In the genomic region with DNA sequence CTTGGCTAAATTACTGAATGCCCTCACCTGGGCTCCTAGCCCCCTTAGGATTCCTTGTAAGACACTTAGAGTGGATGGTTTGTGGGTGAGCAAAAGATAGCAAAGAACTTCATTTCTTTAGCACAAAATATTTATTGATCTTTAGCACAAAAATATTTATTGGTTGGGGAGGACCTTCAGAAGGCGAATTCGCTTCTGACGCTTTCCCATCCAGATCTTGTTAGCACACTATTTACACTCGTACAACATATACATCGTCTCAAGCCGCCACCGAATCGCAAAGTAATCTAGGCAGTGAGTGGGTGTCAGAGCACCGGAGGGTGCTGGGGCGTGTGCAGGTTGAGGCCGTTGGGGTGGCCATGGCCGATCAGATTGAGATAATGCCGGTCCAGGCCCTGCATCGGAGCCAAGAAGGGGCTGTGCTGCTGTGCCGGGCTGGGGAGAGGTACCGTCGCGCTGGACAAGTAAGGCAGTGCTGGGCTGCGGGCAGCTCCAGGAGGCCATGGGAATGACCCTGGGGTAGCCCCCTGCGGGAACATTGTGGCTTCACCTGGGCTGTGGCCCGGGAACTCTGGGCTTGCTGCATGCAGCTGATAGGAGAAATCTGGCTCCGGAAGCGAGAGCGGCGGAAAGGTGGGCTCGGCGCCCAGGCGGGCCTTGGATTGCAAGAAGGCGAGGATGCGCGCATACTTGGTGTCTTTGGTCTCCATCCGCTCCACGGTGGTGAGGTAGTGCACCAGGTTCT, we compare ENCODE assay signal across 11 mouse cellular contexts. TPM values are rescaled to one million over a fixed set of nuclear protein-coding genes. Genes with fewer than 3 reads are reported as not detected.
DNase-seq lines count a peak whose midpoint lies in the region; ATAC-seq and TF ChIP-seq lines count a peak whose summit lies in the region.
"Had no signal": no experiment of that assay in that cellular context is flagged by ENCODE, and none has a peak within 500 bp of the region (broad histone marks: within the 10 kb centered on the region; RNA-seq: fewer than 3 reads in every experiment).

No protein-coding gene starts in this region.

- DNase-seq in heart, embryonic 10.5 days (ENCODE audit: low spot score): no peak
- no peak for DNase-seq in heart, postnatal 25 days (ENCODE audit: low spot score)
- DNase-seq in R1 (ENCODE audit: low read depth, low spot score): peak; percentile 22
- DNase-seq in forebrain, postnatal 0 days: peak; percentile 46
- DNase-seq in midbrain, embryonic 11.5 days (ENCODE audit: low spot score, missing footprints): peak; percentile 93
- DNase-seq in B cell, adult 2 months: no peak
- no peak for DNase-seq in retina, postnatal 1 day

- no peaks in the 10 kb centered on the region for H3K9me3 ChIP-seq in heart, embryonic 10.5 days
- no peaks in the 10 kb centered on the region for H3K9me3 ChIP-seq in forebrain, postnatal 0 days (ENCODE audit: low read length)
- H3K9me3 ChIP-seq in midbrain, embryonic 11.5 days (ENCODE audit: control insufficient read depth, low read length): no peaks in the 10 kb centered on the region
- H3K9me3 ChIP-seq: liver, embryonic 15.5 days had no signal

- ATAC-seq in forebrain, postnatal 0 days: no peak
- no peak for ATAC-seq in midbrain, embryonic 11.5 days (ENCODE audit: low FRiP score)
- no peak for ATAC-seq in frontal cortex, adult (ENCODE audit: low TSS enrichment)

- peaks cover 94% of the 10 kb centered on the region for H3K27me3 ChIP-seq in heart, embryonic 10.5 days (ENCODE audit: insufficient read depth, poor library complexity, severe bottlenecking)
- H3K27me3 ChIP-seq in forebrain, postnatal 0 days (ENCODE audit: insufficient read depth, low read length): peaks cover 65% of the 10 kb centered on the region
- H3K27me3 ChIP-seq in midbrain, embryonic 11.5 days (ENCODE audit: control insufficient read depth, insufficient read depth, low read length): peaks cover 73% of the 10 kb centered on the region

- H3K4me3 ChIP-seq in heart, embryonic 10.5 days: peak overlapping the region; percentile 43
- H3K4me3 ChIP-seq in forebrain, postnatal 0 days (ENCODE audit: low read depth, low read length): peak overlapping the region; percentile 28
- peak overlapping the region; percentile 28 for H3K4me3 ChIP-seq in midbrain, embryonic 11.5 days (ENCODE audit: low read depth, low read length)
- H3K4me3 ChIP-seq: liver, embryonic 15.5 days had no signal

- no peak for TF ChIP-seq CTCF in forebrain, postnatal 0 days (IDR thresholded peaks at IDR 0.05; ENCODE audit: low read depth)

- H3K27ac ChIP-seq in heart, embryonic 10.5 days: no peak overlapping the region
- H3K27ac ChIP-seq in forebrain, postnatal 0 days (ENCODE audit: low read depth, low read length): no peak overlapping the region
- no peak overlapping the region for H3K27ac ChIP-seq in midbrain, embryonic 11.5 days (ENCODE audit: low read depth, low read length)
- H3K27ac ChIP-seq: liver, embryonic 15.5 days had no signal

- no peaks in the 10 kb centered on the region for H3K36me3 ChIP-seq in heart, embryonic 10.5 days
- no peaks in the 10 kb centered on the region for H3K36me3 ChIP-seq in forebrain, postnatal 0 days (ENCODE audit: insufficient read depth)
- no peaks in the 10 kb centered on the region for H3K36me3 ChIP-seq in midbrain, embryonic 11.5 days (ENCODE audit: control insufficient read depth, insufficient read depth, low read length)
- H3K36me3 ChIP-seq: liver, embryonic 15.5 days had no signal

- no peak overlapping the region; the same call in 1 of the 2 replicates for H3K9ac ChIP-seq in forebrain, postnatal 0 days
- H3K9ac ChIP-seq in midbrain, embryonic 11.5 days (ENCODE audit: low read length): peak overlapping the region; percentile 44
- H3K9ac ChIP-seq: liver, embryonic 15.5 days had no signal

- intact Hi-C loops in heart, postnatal 25 days (cut with DNase I): no loop called here

- WGBS in heart, embryonic 10.5 days: 2% methylated on average over 33 of the region's 33 CpGs
- 4% methylated on average over 33 of the region's 33 CpGs for WGBS in forebrain, postnatal 0 days
- 2% methylated on average over 33 of the region's 33 CpGs for WGBS in midbrain, embryonic 11.5 days

- peaks cover 26% of the 10 kb centered on the region for H3K4me1 ChIP-seq in heart, embryonic 10.5 days
- 0 out of 2 replicates have a peak, but pooled peaks cover 4% of the 10 kb centered on the region for H3K4me1 ChIP-seq in forebrain, postnatal 0 days (ENCODE audit: insufficient read depth)
- H3K4me1 ChIP-seq in midbrain, embryonic 11.5 days (ENCODE audit: control insufficient read depth, insufficient read depth, low read length): peaks cover 17% of the 10 kb centered on the region
- H3K4me1 ChIP-seq: liver, embryonic 15.5 days had no signal

- peak overlapping the region; percentile 58 for H3K4me2 ChIP-seq in forebrain, postnatal 0 days (ENCODE audit: low read depth)
- H3K4me2 ChIP-seq in midbrain, embryonic 11.5 days: peak overlapping the region; percentile 41
- H3K4me2 ChIP-seq: liver, embryonic 15.5 days had no signal

RNA-seq across cellular contexts. Expression of a gene that starts 2.4 kb away (rescaled TPM):
- polyA plus RNA-seq in heart, embryonic 10.5 days (2016; fragmentation: Nextera tagmentation; extraction: Ambion mirVana): not detected in 2 replicates
- 1 to 10 TPM; 1.6 to 2.2 TPM for total RNA-seq in heart, postnatal 25 days (2021)
- 0.90 and 0.92 TPM in 2 replicates for total RNA-seq in forebrain, postnatal 0 days (2014; rRNA removed)
- polyA plus RNA-seq in forebrain, postnatal 0 days (2015; fragmentation: Nextera tagmentation; extraction: Ambion mirVana): 0.81 and 1.4 TPM in 2 replicates
- 48.9 and 49.0 TPM in 2 replicates for polyA plus RNA-seq in midbrain, embryonic 11.5 days (2014; fragmentation: Nextera tagmentation; extraction: Ambion mirVana)
- polyA plus RNA-seq: large intestine, adult 2 months; liver, embryonic 15.5 days; urinary bladder, adult 2 months had no signal

Comparison
In these comparisons a context has a peak if more than half of its experiments do, and no peak if none do; other contexts are left out.
1. DNase-seq: peak in R1 (single experiment), forebrain, postnatal 0 days (single experiment) and midbrain, embryonic 11.5 days (single experiment); none in heart, embryonic 10.5 days (single experiment), heart, postnatal 25 days (single experiment), B cell, adult 2 months (0 of 2) and retina, postnatal 1 day (single experiment).
2. RNA of a gene that starts 2.4 kb away (polyA plus RNA-seq): 48.9 to 49.0 TPM in midbrain, embryonic 11.5 days; 0.81 to 1.4 TPM in forebrain, postnatal 0 days and not detected in heart, embryonic 10.5 days; every median in the first group is over 10 times any median in the second.
3. Peak in every context shown above with its lines, with median percentiles within 50 percentile points of each other: H3K4me3 ChIP-seq.